Mouse (Mus musculus) kidney, adult 11 months (tissue): ENCODE data around the gene Klhl25.
A peak's percentile ranks its signal among the peaks of the same experiment; 100 is the strongest.
"Not testable (repeated sequence)": the region's sequence is repeated elsewhere in the genome, so short reads cannot be mapped to it uniquely, and the experiment has no call there.

Experiments used
- DNase-seq: peaks from one replicate; pipeline ENCODE4 v3.0.0; 2022

Gene Klhl25

GRCm38 (mm10) chr7:75879436-75879835 is 31.3 kb downstream of the Klhl25 start:
- DNase-seq = not testable (repeated sequence)

- no peak for DNase-seq
These were observed 32.1 kb downstream of the Klhl25 start for GRCm38 (mm10) chr7:75880236-75880635.

GRCm38 (mm10) chr7:75880650-75881049 is 32.5 kb downstream of the Klhl25 start:
- peak; percentile 40 for DNase-seq

GRCm38 (mm10) chr7:75881376-75881775 is 33.3 kb downstream of the Klhl25 start:
- DNase-seq = no peak

GRCm38 (mm10) chr7:75881791-75882190 is 33.7 kb downstream of the Klhl25 start:
- DNase-seq = no peak

GRCm38 (mm10) chr7:75891466-75891865 is 43.4 kb downstream of the Klhl25 start:
- no peak for DNase-seq

- no peak for DNase-seq
These were observed 44.6 kb downstream of the Klhl25 start for GRCm38 (mm10) chr7:75892737-75893136.

- no peak for DNase-seq
These were observed 45.6 kb downstream of the Klhl25 start for GRCm38 (mm10) chr7:75893709-75894108.

- no peak for DNase-seq
These were observed 48.9 kb downstream of the Klhl25 start for GRCm38 (mm10) chr7:75897041-75897440.

- DNase-seq = no peak
These were observed 51.0 kb downstream of the Klhl25 start for GRCm38 (mm10) chr7:75899102-75899501.

GRCm38 (mm10) chr7:75899517-75899916 is 51.4 kb downstream of the Klhl25 start:
- no peak for DNase-seq

- no peak for DNase-seq
These were observed 51.8 kb downstream of the Klhl25 start for GRCm38 (mm10) chr7:75899954-75900353.

- DNase-seq = no peak
These were observed 57.0 kb downstream of the Klhl25 start for GRCm38 (mm10) chr7:75905145-75905544.

GRCm38 (mm10) chr7:75910035-75910651 is 62.0 kb downstream of the Klhl25 start:
- peak; percentile 36 for DNase-seq

- no peak for DNase-seq
These were observed 62.5 kb downstream of the Klhl25 start for GRCm38 (mm10) chr7:75910652-75911035.

- DNase-seq = peak; percentile 27
These were observed 65.8 kb downstream of the Klhl25 start for GRCm38 (mm10) chr7:75913952-75914351.

GRCm38 (mm10) chr7:75915550-75915949 is 67.4 kb downstream of the Klhl25 start:
- not testable (repeated sequence) for DNase-seq

- DNase-seq = no peak
These were observed 69.6 kb downstream of the Klhl25 start for GRCm38 (mm10) chr7:75917662-75918061.

- not testable (repeated sequence) for DNase-seq
These were observed 71.6 kb downstream of the Klhl25 start for GRCm38 (mm10) chr7:75919745-75920144.
